ENCODE assay signal across 7 mouse cellular contexts in the genomic region with DNA sequence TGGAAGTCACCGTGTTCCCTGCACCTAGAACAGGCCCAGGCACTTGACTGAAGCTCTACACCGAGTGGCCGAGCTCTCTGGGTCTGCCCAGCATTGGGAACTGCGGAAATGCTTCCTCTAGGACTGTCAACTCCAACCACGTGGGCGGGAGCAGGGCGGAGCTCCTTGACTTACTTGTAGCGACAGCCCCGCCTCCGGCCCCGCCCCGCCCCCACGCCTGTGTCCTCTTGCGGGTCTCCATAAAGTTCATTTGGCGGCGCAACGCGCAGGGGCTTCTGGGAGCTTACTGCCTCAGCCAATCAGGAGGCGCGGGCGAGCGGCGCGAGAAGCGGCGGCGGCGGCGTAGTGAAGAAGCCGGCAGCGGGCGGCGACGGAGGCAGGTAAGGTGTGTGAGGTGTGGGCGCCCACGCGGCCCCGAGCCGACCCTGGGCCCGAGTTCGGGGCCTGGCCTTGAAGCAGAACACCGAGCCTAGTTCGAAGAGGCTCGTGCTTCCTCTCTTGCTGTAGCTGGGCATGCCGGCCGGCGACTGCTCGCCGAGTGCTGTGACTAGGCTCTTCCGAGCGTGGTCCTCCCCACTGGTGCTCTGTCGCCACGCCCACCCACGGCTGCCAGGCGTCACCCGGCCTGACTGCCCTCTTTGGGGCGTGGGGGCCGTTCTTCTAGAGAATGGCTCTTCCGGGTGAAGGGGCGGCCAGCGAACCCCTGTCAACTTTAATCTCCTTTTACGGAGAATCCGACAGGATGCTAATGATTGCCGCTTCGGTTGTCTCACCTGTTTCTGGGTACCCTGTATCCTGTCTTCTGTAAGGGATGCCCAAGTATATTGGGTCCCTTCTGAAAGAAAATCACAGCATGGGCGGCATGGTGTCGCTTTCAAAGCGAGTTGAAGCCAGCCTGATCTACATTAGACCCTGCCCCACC. TPM values are rescaled to one million over a fixed set of nuclear protein-coding genes. Genes with fewer than 3 reads are reported as not detected.
DNase-seq lines count a peak whose midpoint lies in the region; ATAC-seq lines count a peak whose summit lies in the region.

A gene (plus strand): TSS at position 313 of the 922 bp plus-strand sequence.

- H3K27me3 ChIP-seq in intestine, embryonic 15.5 days (replicated peaks) = no peaks in the 10 kb centered on the region
- no peaks in the 10 kb centered on the region for H3K27me3 ChIP-seq in midbrain, embryonic 10.5 days (ENCODE audit: low read depth, poor library complexity, severe bottlenecking)

- no peaks in the 10 kb centered on the region for H3K9me3 ChIP-seq in intestine, embryonic 15.5 days
- H3K9me3 ChIP-seq in midbrain, embryonic 10.5 days (replicated peaks) = no peaks in the 10 kb centered on the region

- WGBS in intestine, embryonic 15.5 days = under 1% methylated on average over 68 of the region's 68 CpGs
- under 1% methylated on average over 68 of the region's 68 CpGs for WGBS in midbrain, embryonic 10.5 days

- peak; percentile 99 for ATAC-seq in intestine, embryonic 15.5 days

- H3K27ac ChIP-seq in intestine, embryonic 15.5 days = peak within 1 kb of the TSS; percentile 58; the same call in 1 of the 2 replicates
- H3K27ac ChIP-seq in midbrain, embryonic 10.5 days (replicated peaks) = peak within 1 kb of the TSS; percentile 87

- DNase-seq in adrenal gland, adult 2 months = peak; percentile 99
- peak; percentile 99 for DNase-seq in embryo, embryonic 11.5 days (ENCODE audit: low read depth, low spot score)
- DNase-seq in gastrocnemius, postnatal 36 days = peak; percentile 97 to 98
- DNase-seq in left cerebral cortex, postnatal 25 days (ENCODE audit: low spot score in 2 of 2) = peak; percentile 97 to 99
- peak; percentile 100 for DNase-seq in midbrain, embryonic 10.5 days (ENCODE audit: low spot score)
- DNase-seq in right cerebral cortex, postnatal 4 days = peak; percentile 99

- H3K4me1 ChIP-seq in intestine, embryonic 15.5 days (replicated peaks) = peaks cover 3% of the 10 kb centered on the region; the same call in 1 of the 2 replicates
- H3K4me1 ChIP-seq in midbrain, embryonic 10.5 days = peaks cover 27% of the 10 kb centered on the region

- H3K4me3 ChIP-seq in intestine, embryonic 15.5 days (replicated peaks) = peak within 1 kb of the TSS; percentile 94
- H3K4me3 ChIP-seq in midbrain, embryonic 10.5 days = peak within 1 kb of the TSS; percentile 87

- H3K9ac ChIP-seq in intestine, embryonic 15.5 days = peak within 1 kb of the TSS; percentile 84

- H3K4me2 ChIP-seq in intestine, embryonic 15.5 days (replicated peaks) = peak within 1 kb of the TSS; percentile 81

- H3K36me3 ChIP-seq in intestine, embryonic 15.5 days = no peaks in the 10 kb centered on the region
- no peaks in the 10 kb centered on the region for H3K36me3 ChIP-seq in midbrain, embryonic 10.5 days

- intact Hi-C loops in gastrocnemius, postnatal 36 days (cut with DNase I) = loop anchor here (5.0 kb wide), 1 partner anchor 58 kb away; no protein-coding TSS in a partner anchor
- intact Hi-C loops in left cerebral cortex, postnatal 25 days (cut with DNase I) = no loop called here

RNA-seq across cellular contexts. Expression of the gene that starts here (rescaled TPM):
- total RNA-seq in adrenal gland, adult 2 months (2021) = 10 to 100 TPM; 12.3 to 17.5 TPM
- polyA plus RNA-seq in adrenal gland, adult 2 months (2012; rRNA removed) = 5.3 and 5.4 TPM in 2 replicates
- 1 to 10 TPM; 8.7 to 9.7 TPM for total RNA-seq in gastrocnemius, postnatal 36 days (2021)
- 70.2 and 74.9 TPM in 2 replicates for polyA plus RNA-seq in intestine, embryonic 15.5 days (2015; fragmentation: Nextera tagmentation; extraction: Ambion mirVana)
- total RNA-seq in left cerebral cortex, postnatal 25 days (2021) = 10 to 100 TPM; 40.7 to 62.8 TPM
- 133 and 142 TPM in 2 replicates for polyA plus RNA-seq in midbrain, embryonic 10.5 days (2016; fragmentation: Nextera tagmentation; extraction: Ambion mirVana)

Comparison
In these comparisons a context has a peak if more than half of its experiments do, and no peak if none do; other contexts are left out.
1. Peak in every context shown above with its lines: DNase-seq, ATAC-seq, H3K4me3 ChIP-seq and H3K27ac ChIP-seq.
2. RNA of the gene that starts here (polyA plus RNA-seq): 133 to 142 TPM in midbrain, embryonic 10.5 days and 70.2 to 74.9 TPM in intestine, embryonic 15.5 days; 5.3 to 5.4 TPM in adrenal gland, adult 2 months; every median in the first group is over 10 times any median in the second.